Mouse (Mus musculus) layer of hippocampus, adult 6 months (tissue): Measurements from ENCODE around the gene Cenpo. TPM values are rescaled to one million over a fixed set of nuclear protein-coding genes. Genes with fewer than 3 reads are reported as not detected.

ENCODE experiments used
- long read RNA-seq, 2 experiments: library from polyadenylated mRNA; unstranded; transcript quantifications; one replicate each; pipeline ENCODE4 v2.0.0; 2019 to 2020
- polyA plus RNA-seq: library from polyadenylated mRNA; unstranded; fragments of <200 nt; fragmentation: Nextera tagmentation; gene quantifications from 2 replicates; pipeline ENCODE4 v1.2.3, GENCODE M21; 2021

The Cenpo gene
- 0.84 and 1.1 TPM in 2 replicates for polyA plus RNA-seq
- long read RNA-seq, experiment 1, full-length matches to known transcripts = 2 of 2 reads
- long read RNA-seq, experiment 1, partial matches to known transcripts = 0 of 2 reads
- long read RNA-seq, experiment 1, other reads (novel, unspliced or antisense) = 0 of 2 reads
- long read RNA-seq, experiment 2, full-length matches to known transcripts = 5 of 8 reads
- long read RNA-seq, experiment 2, partial matches to known transcripts = 1 of 8 reads
- long read RNA-seq, experiment 2, other reads (novel, unspliced or antisense) = 2 of 8 reads

GRCm38 (mm10) chr12:4233572-4234508, at the start of gene Cenpo, which contains the start of gene Ptrhd1:
TSS of gene Cenpo (minus strand) at chr12:4234294.
TSS of gene Ptrhd1 (plus strand) at chr12:4234027.

Other genes with a start within 250 kb of the Cenpo start
- gene Efr3b, start 195.4 kb downstream of the Cenpo start, polyA plus RNA-seq = 31.2 and 34.8 TPM in 2 replicates
- gene Dnajc27, start 151.7 kb downstream of the Cenpo start, polyA plus RNA-seq = 37.9 and 39.7 TPM in 2 replicates
- gene Adcy3, start 101.2 kb downstream of the Cenpo start, polyA plus RNA-seq = 18.2 and 25.1 TPM in 2 replicates
- gene Ptrhd1, start 267 bp downstream of the Cenpo start, polyA plus RNA-seq = 9.4 and 10.3 TPM in 2 replicates
- 36.8 and 38.3 TPM in 2 replicates for gene Ncoa1, start 242.9 kb upstream of the Cenpo start, polyA plus RNA-seq